Mouse (Mus musculus): ENCODE data around the gene Mrps25. TPM values are rescaled to one million over a fixed set of nuclear protein-coding genes. Genes with fewer than 3 reads are reported as not detected.

Gene Mrps25
- total RNA-seq, 4 experiments from 2014 or later: 44.6 to 59.2 (median 48.9) TPM

- no peak for DNase-seq (ENCODE audit: low spot score in 2 of 2)
Measured at GRCm38 (mm10) chr6:92126861-92127468, 56.9 kb downstream of the Mrps25 start.

- DNase-seq (ENCODE audit: low spot score in 2 of 2): no peak
Measured at GRCm38 (mm10) chr6:92124547-92124946, 59.3 kb downstream of the Mrps25 start.

Other genes starting within 250 kb of the Mrps25 start
- gene Fgd5, start 205.2 kb downstream of the Mrps25 start, total RNA-seq (2022): 1 to 10 TPM; 4.9 to 6.1 (median 5.6) TPM
- gene Nr2c2, start 92.6 kb downstream of the Mrps25 start, total RNA-seq (2022): 100 to 1,000 TPM in 2 of 4 experiments, 10 to 100 TPM in 2; 95.4 to 112 (median 101) TPM
- gene Rbsn, start 30.9 kb upstream of the Mrps25 start, total RNA-seq (2022): 10 to 100 TPM; 38.0 to 42.8 (median 40.1) TPM
- gene Trh, start 60.6 kb upstream of the Mrps25 start, total RNA-seq (2022): 1 to 10 TPM; 2.5 to 8.4 (median 7.8) TPM